9 mouse cellular contexts compared by ENCODE assay signal in the genomic region with DNA sequence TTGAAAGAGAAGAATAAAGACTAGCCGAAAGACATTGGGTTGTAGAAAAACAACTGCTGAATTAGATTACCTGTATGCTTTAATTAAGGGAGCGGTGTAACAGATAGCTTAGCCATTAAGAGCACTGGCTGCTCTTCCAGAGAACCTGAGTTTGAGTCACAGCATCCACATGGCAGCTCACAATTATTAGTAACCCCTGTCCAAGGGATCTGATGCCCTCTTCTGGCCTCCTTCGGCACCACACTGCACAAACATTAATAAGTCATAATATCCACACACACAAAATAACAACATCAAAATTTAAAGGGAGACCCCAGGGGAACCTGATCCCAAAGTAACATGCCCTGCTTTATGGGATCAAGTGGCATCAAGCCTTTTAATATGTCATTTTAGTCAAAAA.
DNase-seq lines count a peak whose midpoint lies in the region; ATAC-seq and TF ChIP-seq lines count a peak whose summit lies in the region.
"Had no signal": no experiment of that assay in that cellular context is flagged by ENCODE, and none has a peak within 500 bp of the region (broad histone marks: within the 10 kb centered on the region; RNA-seq: fewer than 3 reads in every experiment).

No protein-coding gene starts in this region.

- peaks cover 5% of the 10 kb centered on the region for H3K4me1 ChIP-seq in kidney, embryonic 16.5 days (ENCODE audit: insufficient read depth, low read length)
- peaks cover 12 to 32% of the 10 kb centered on the region in 2 experiments; a peak in 3 of 4 replicates for H3K4me1 ChIP-seq in CH12.LX (ENCODE audit: control insufficient read depth in 1 of 2, insufficient read depth in 2 of 2)
- H3K4me1 ChIP-seq in liver, postnatal 0 days (ENCODE audit: insufficient read depth), result peaks cover 11% of the 10 kb centered on the region
- peaks cover 7% of the 10 kb centered on the region for H3K4me1 ChIP-seq in midbrain, embryonic 13.5 days (replicated peaks)

- in situ Hi-C loops in CH12.LX (cut with MboI; ENCODE audit: low pct_ligation_motif_present, low pct_unique_long_range_greater_than_20kb, low sequenced_read_pairs), result no loop called here

- WGBS in kidney, embryonic 16.5 days, result 88% methylated on average over 3 of the region's 3 CpGs
- WGBS in liver, postnatal 0 days (ENCODE audit: insufficient replicate concordance), result 84% methylated on average over 3 of the region's 3 CpGs
- 92% methylated on average over 3 of the region's 3 CpGs for WGBS in midbrain, embryonic 13.5 days

- peak; percentile 43 for DNase-seq in kidney, adult 9 months
- peak; percentile 50 for DNase-seq in CH12.LX (ENCODE audit: extremely low read depth)
- DNase-seq in R1 (ENCODE audit: low read depth, low spot score), result peak; percentile 65
- DNase-seq in liver, postnatal 0 days, result peak; percentile 24
- DNase-seq in layer of hippocampus, adult 9-11 months, result no peak

- no peak for TF ChIP-seq POLR2A in CH12.LX (IDR thresholded peaks at IDR 0.05; ENCODE audit: low read depth, low read length)

- H3K36me3 ChIP-seq in kidney, embryonic 16.5 days (ENCODE audit: insufficient read depth, low read length), result no peaks in the 10 kb centered on the region
- no peaks in the 10 kb centered on the region for H3K36me3 ChIP-seq in CH12.LX (replicated peaks in 1 of 2; ENCODE audit: control insufficient read depth in 1 of 2, insufficient read depth in 1 of 2, low read length in 1 of 2)
- no peaks in the 10 kb centered on the region for H3K36me3 ChIP-seq in liver, postnatal 0 days (replicated peaks; ENCODE audit: insufficient read depth, low read length)
- H3K36me3 ChIP-seq in midbrain, embryonic 13.5 days, result no peaks in the 10 kb centered on the region
- H3K36me3 ChIP-seq: liver, embryonic 15.5 days had no signal

- H3K9me3 ChIP-seq in kidney, embryonic 16.5 days (ENCODE audit: low read length), result no peaks in the 10 kb centered on the region
- H3K9me3 ChIP-seq in CH12.LX (replicated peaks; ENCODE audit: low read length), result no peaks in the 10 kb centered on the region
- no peaks in the 10 kb centered on the region for H3K9me3 ChIP-seq in liver, postnatal 0 days (ENCODE audit: low read length)
- H3K9me3 ChIP-seq in midbrain, embryonic 13.5 days, result no peaks in the 10 kb centered on the region
- H3K9me3 ChIP-seq: liver, embryonic 15.5 days had no signal

- peak; percentile 10 to 45; a peak in 2 of 4 replicates for TF ChIP-seq CTCF in CH12.LX (conservative IDR thresholded peaks at IDR 0.05 in 1 of 2, IDR thresholded peaks at IDR 0.05 in 1 of 2; ENCODE audit: low read depth in 2 of 2, low read length in 2 of 2)
- TF ChIP-seq CTCF in liver, postnatal 0 days (IDR thresholded peaks at IDR 0.05; ENCODE audit: low read depth), result peak; percentile 52

- peaks cover 2% of the 10 kb centered on the region; the same call in 1 of the 2 replicates for H3K79me2 ChIP-seq in CH12.LX (replicated peaks; ENCODE audit: control insufficient read depth, extremely low read depth, insufficient read depth, poor library complexity, severe bottlenecking)

- no peaks in the 10 kb centered on the region for H3K27me3 ChIP-seq in kidney, embryonic 16.5 days (ENCODE audit: insufficient read depth, low read length)
- H3K27me3 ChIP-seq in CH12.LX (replicated peaks), result no peaks in the 10 kb centered on the region
- H3K27me3 ChIP-seq in liver, postnatal 0 days (ENCODE audit: insufficient read depth, low read length), result no peaks in the 10 kb centered on the region
- no peaks in the 10 kb centered on the region for H3K27me3 ChIP-seq in midbrain, embryonic 13.5 days
- H3K27me3 ChIP-seq: liver, embryonic 15.5 days had no signal

- ATAC-seq in kidney, embryonic 16.5 days (ENCODE audit: low FRiP score, low TSS enrichment), result no peak
- ATAC-seq in liver, postnatal 0 days, result no peak
- no peak for ATAC-seq in monocyte, adult 5-6 weeks (replicated peaks; ENCODE audit: insufficient number of reproducible peaks, low FRiP score, low TSS enrichment, poor library complexity, severe bottlenecking)
- ATAC-seq in midbrain, embryonic 13.5 days, result no peak

- no peak overlapping the region for H3K9ac ChIP-seq in kidney, embryonic 16.5 days (replicated peaks; ENCODE audit: low read length)
- no peak overlapping the region for H3K9ac ChIP-seq in CH12.LX (ENCODE audit: insufficient read depth, low read depth)
- H3K9ac ChIP-seq in liver, postnatal 0 days (replicated peaks), result no peak overlapping the region
- H3K9ac ChIP-seq in midbrain, embryonic 13.5 days (replicated peaks), result no peak overlapping the region

- H3K27ac ChIP-seq in kidney, embryonic 16.5 days (ENCODE audit: low read length), result no peak overlapping the region
- no peak overlapping the region for H3K27ac ChIP-seq in CH12.LX (ENCODE audit: insufficient read depth, low read depth)
- no peak overlapping the region for H3K27ac ChIP-seq in liver, postnatal 0 days (ENCODE audit: low read depth)
- no peak overlapping the region for H3K27ac ChIP-seq in midbrain, embryonic 13.5 days

- peak; percentile 32 for TF ChIP-seq RAD21 in CH12.LX (IDR thresholded peaks at IDR 0.05; ENCODE audit: low read depth, low read length)

- no peak overlapping the region for H3K4me3 ChIP-seq in kidney, embryonic 16.5 days (ENCODE audit: low read length)
- H3K4me3 ChIP-seq in CH12.LX (replicated peaks in 1 of 3; ENCODE audit: low read depth in 2 of 3, low read length in 2 of 3, poor library complexity in 1 of 3), result no peak overlapping the region
- no peak overlapping the region for H3K4me3 ChIP-seq in liver, postnatal 0 days (ENCODE audit: low read depth, low read length)
- no peak overlapping the region for H3K4me3 ChIP-seq in midbrain, embryonic 13.5 days (replicated peaks)

- no peak for TF ChIP-seq EP300 in CH12.LX (IDR thresholded peaks at IDR 0.05; ENCODE audit: low read length)
- TF ChIP-seq EP300 in liver, postnatal 0 days (IDR thresholded peaks at IDR 0.05; ENCODE audit: low read depth), result no peak

- no peak overlapping the region for H3K4me2 ChIP-seq in kidney, embryonic 16.5 days (replicated peaks; ENCODE audit: low read depth, low read length)
- no peak overlapping the region for H3K4me2 ChIP-seq in CH12.LX (ENCODE audit: insufficient read depth, low read depth, poor library complexity, severe bottlenecking)
- no peak overlapping the region for H3K4me2 ChIP-seq in liver, postnatal 0 days (ENCODE audit: low read depth, low read length)
- H3K4me2 ChIP-seq in midbrain, embryonic 13.5 days (replicated peaks), result no peak overlapping the region

- dilution Hi-C loops in CH12.LX (cut with MboI; ENCODE audit: extremely low pct_ligation_motif_present, extremely low pct_unique_long_range_greater_than_20kb, low sequenced_read_pairs), result no loop called here

TF ChIP-seq in CH12.LX, 34 proteins besides CTCF, POLR2A, EP300 and RAD21:
- no peak for TF ChIP-seq UBTF (IDR thresholded peaks at IDR 0.05; ENCODE audit: low read depth, low read length)
- peak; percentile 20; the same call in 1 of the 2 replicates for TF ChIP-seq SMC3 (IDR thresholded peaks at IDR 0.05; ENCODE audit: low read depth, low read length)
- TF ChIP-seq CHD1 (IDR thresholded peaks at IDR 0.05; ENCODE audit: low read depth, low read length), result no peak
- no peak for TF ChIP-seq ZMIZ1 (IDR thresholded peaks at IDR 0.05; ENCODE audit: low read depth, low read length)
- TF ChIP-seq CHD2 (IDR thresholded peaks at IDR 0.05; ENCODE audit: low read length), result no peak
- TF ChIP-seq MXI1 (IDR thresholded peaks at IDR 0.05; ENCODE audit: low read depth, low read length), result no peak
- TF ChIP-seq MYC (IDR thresholded peaks at IDR 0.05; ENCODE audit: low read depth, low read length), result peak; percentile 64; the same call in 1 of the 2 replicates
- no peak for TF ChIP-seq POLR2AphosphoS2 (IDR thresholded peaks at IDR 0.05; ENCODE audit: low read depth, low read length)
- TF ChIP-seq HCFC1 (IDR thresholded peaks at IDR 0.05; ENCODE audit: low read depth, low read length), result no peak
- TF ChIP-seq TCF12 (IDR thresholded peaks at IDR 0.05; ENCODE audit: low read depth, low read length), result no peak
